In the genomic region with DNA sequence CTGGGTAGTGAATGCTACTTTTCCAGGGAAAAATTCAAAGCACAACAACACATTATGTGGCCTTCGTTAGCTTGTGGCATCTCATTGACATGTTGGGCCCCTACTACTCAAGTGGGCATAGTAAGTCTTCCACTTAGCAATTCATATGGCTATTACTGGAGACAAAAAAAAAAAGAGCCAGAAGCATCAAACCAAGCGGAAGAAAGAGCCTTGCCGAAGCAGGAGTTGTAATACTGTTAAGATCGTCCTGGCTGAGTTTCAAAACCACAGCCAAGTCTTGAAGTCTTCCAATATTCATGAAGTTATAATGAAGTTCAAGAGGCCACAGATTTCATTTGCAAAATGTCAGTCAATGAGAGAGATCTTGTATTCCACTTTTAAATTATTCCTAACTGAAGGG, we compare ENCODE assay signal across 25 mouse cellular contexts.
A peak's percentile ranks its signal among the peaks of the same experiment; 100 is the strongest.
DNase-seq lines count a peak whose midpoint lies in the region; ATAC-seq and TF ChIP-seq lines count a peak whose summit lies in the region.
"Had no signal": no experiment of that assay in that cellular context is flagged by ENCODE, and none has a peak within 500 bp of the region (broad histone marks: within the 10 kb centered on the region; RNA-seq: fewer than 3 reads in every experiment).

No protein-coding gene starts in this region.

- H3K4me1 ChIP-seq in hindbrain, postnatal 0 days (ENCODE audit: insufficient read depth, low read length): no peaks in the 10 kb centered on the region
- no peaks in the 10 kb centered on the region for H3K4me1 ChIP-seq in hindbrain, embryonic 10.5 days (replicated peaks)
- H3K4me1 ChIP-seq in midbrain, embryonic 14.5 days (ENCODE audit: control insufficient read depth, insufficient read depth, low read length): no peaks in the 10 kb centered on the region
- no peaks in the 10 kb centered on the region for H3K4me1 ChIP-seq in midbrain, embryonic 15.5 days
- H3K4me1 ChIP-seq: embryonic facial prominence, embryonic 13.5 days; midbrain, embryonic 12.5 days; neural tube, embryonic 13.5 days had no signal

- DNase-seq in hindbrain, postnatal 0 days (ENCODE audit: low spot score): peak; percentile 63
- DNase-seq in hindbrain, embryonic 10.5 days (ENCODE audit: low spot score): no peak
- peak; percentile 28 for DNase-seq in midbrain, embryonic 14.5 days
- DNase-seq in brain, embryonic 18.5 days (ENCODE audit: low read depth, low spot score): peak; percentile 18
- no peak for DNase-seq in adrenal gland, adult (ENCODE audit: inconsistent age in 2 of 2, low spot score in 1 of 2)
- no peak for DNase-seq in thymus, postnatal 10 days (ENCODE audit: low spot score in 2 of 2)
- DNase-seq: adrenal gland, postnatal 25 days; cerebellum, adult 11 months; cerebellum, postnatal 14 days; layer of hippocampus, adult 9-11 months; lung, adult 18-20 months; lung, postnatal 14 days; right cerebral cortex, adult 18-20 months; right cerebral cortex, postnatal 4 days; thymus, postnatal 25 days had no signal

- no peak overlapping the region for H3K27ac ChIP-seq in hindbrain, postnatal 0 days
- H3K27ac ChIP-seq in hindbrain, embryonic 10.5 days: no peak overlapping the region
- no peak overlapping the region for H3K27ac ChIP-seq in midbrain, embryonic 14.5 days (replicated peaks; ENCODE audit: low read depth, low read length)
- H3K27ac ChIP-seq in midbrain, embryonic 15.5 days: no peak overlapping the region
- H3K27ac ChIP-seq: embryonic facial prominence, embryonic 13.5 days; left cerebral cortex, adult 2 months; midbrain, embryonic 12.5 days; neural tube, embryonic 13.5 days had no signal

- H3K4me2 ChIP-seq in hindbrain, postnatal 0 days (ENCODE audit: low read depth, low read length): no peak overlapping the region
- H3K4me2 ChIP-seq in midbrain, embryonic 14.5 days (ENCODE audit: low read length): no peak overlapping the region
- no peak overlapping the region for H3K4me2 ChIP-seq in midbrain, embryonic 15.5 days
- H3K4me2 ChIP-seq: embryonic facial prominence, embryonic 13.5 days; heart, embryonic 11.5 days; liver, embryonic 11.5 days; midbrain, embryonic 12.5 days; neural tube, embryonic 13.5 days had no signal

- H3K4me3 ChIP-seq in hindbrain, postnatal 0 days (ENCODE audit: low read length): no peak overlapping the region
- no peak overlapping the region for H3K4me3 ChIP-seq in hindbrain, embryonic 10.5 days
- no peak overlapping the region for H3K4me3 ChIP-seq in midbrain, embryonic 14.5 days (replicated peaks; ENCODE audit: low read depth, low read length)
- no peak overlapping the region for H3K4me3 ChIP-seq in midbrain, embryonic 15.5 days
- H3K4me3 ChIP-seq: embryonic facial prominence, embryonic 13.5 days; left cerebral cortex, adult 2 months; midbrain, embryonic 12.5 days; myocyte; neural tube, embryonic 13.5 days had no signal

- H3K9ac ChIP-seq in hindbrain, postnatal 0 days (replicated peaks; ENCODE audit: low read length): no peak overlapping the region
- H3K9ac ChIP-seq in midbrain, embryonic 14.5 days (replicated peaks; ENCODE audit: low read length): no peak overlapping the region
- H3K9ac ChIP-seq in midbrain, embryonic 15.5 days: no peak overlapping the region
- H3K9ac ChIP-seq: embryonic facial prominence, embryonic 13.5 days; midbrain, embryonic 12.5 days; neural tube, embryonic 13.5 days had no signal

- H3K27me3 ChIP-seq in hindbrain, postnatal 0 days (ENCODE audit: insufficient read depth, low read length): no peaks in the 10 kb centered on the region
- H3K27me3 ChIP-seq in hindbrain, embryonic 10.5 days (ENCODE audit: insufficient read depth, poor library complexity, severe bottlenecking): no peaks in the 10 kb centered on the region
- no peaks in the 10 kb centered on the region for H3K27me3 ChIP-seq in midbrain, embryonic 14.5 days (ENCODE audit: control insufficient read depth, insufficient read depth, low read length)
- no peaks in the 10 kb centered on the region for H3K27me3 ChIP-seq in midbrain, embryonic 15.5 days (replicated peaks)
- H3K27me3 ChIP-seq: embryonic facial prominence, embryonic 13.5 days; midbrain, embryonic 12.5 days; neural tube, embryonic 13.5 days had no signal

- no peaks in the 10 kb centered on the region for H3K9me3 ChIP-seq in hindbrain, postnatal 0 days (ENCODE audit: low read length)
- no peaks in the 10 kb centered on the region for H3K9me3 ChIP-seq in hindbrain, embryonic 10.5 days
- no peaks in the 10 kb centered on the region for H3K9me3 ChIP-seq in midbrain, embryonic 14.5 days (ENCODE audit: control insufficient read depth, low read length)
- H3K9me3 ChIP-seq in midbrain, embryonic 15.5 days: no peaks in the 10 kb centered on the region
- H3K9me3 ChIP-seq: embryonic facial prominence, embryonic 13.5 days; midbrain, embryonic 12.5 days; neural tube, embryonic 13.5 days had no signal

- 49% methylated on average over 4 of the region's 4 CpGs for WGBS in hindbrain, postnatal 0 days
- WGBS in hindbrain, embryonic 10.5 days: 93% methylated on average over 4 of the region's 4 CpGs
- 70% methylated on average over 4 of the region's 4 CpGs for WGBS in midbrain, embryonic 14.5 days
- WGBS in midbrain, embryonic 15.5 days: 50% methylated on average over 4 of the region's 4 CpGs

- no peaks in the 10 kb centered on the region for H3K36me3 ChIP-seq in hindbrain, postnatal 0 days (ENCODE audit: insufficient read depth, low read length)
- H3K36me3 ChIP-seq in hindbrain, embryonic 10.5 days: no peaks in the 10 kb centered on the region
- no peaks in the 10 kb centered on the region for H3K36me3 ChIP-seq in midbrain, embryonic 14.5 days (ENCODE audit: control insufficient read depth, insufficient read depth, low read length)
- no peaks in the 10 kb centered on the region for H3K36me3 ChIP-seq in midbrain, embryonic 15.5 days (replicated peaks)
- H3K36me3 ChIP-seq: embryonic facial prominence, embryonic 13.5 days; midbrain, embryonic 12.5 days; neural tube, embryonic 13.5 days had no signal

- no peak for TF ChIP-seq CTCF in hindbrain, postnatal 0 days (IDR thresholded peaks at IDR 0.05; ENCODE audit: low read depth)

- ATAC-seq in hindbrain, postnatal 0 days: no peak
- no peak for ATAC-seq in midbrain, embryonic 14.5 days (ENCODE audit: low FRiP score, low TSS enrichment)
- no peak for ATAC-seq in midbrain, embryonic 15.5 days (replicated peaks)
- ATAC-seq: hindbrain, embryonic 16.5 days; intestine, embryonic 16.5 days had no signal

Comparison
In these comparisons a context has a peak if more than half of its experiments do, and no peak if none do; other contexts are left out.
1. DNase-seq: peak in hindbrain, postnatal 0 days (single experiment), midbrain, embryonic 14.5 days (single experiment) and brain, embryonic 18.5 days (single experiment); none in hindbrain, embryonic 10.5 days (single experiment), adrenal gland, adult (0 of 2) and thymus, postnatal 10 days (0 of 2).